Mouse (Mus musculus) bone marrow, adult 2 months (tissue): ENCODE results near the gene Hsd11b1. TPM values are rescaled to one million over a fixed set of nuclear protein-coding genes. Genes with fewer than 3 reads are reported as not detected.
A peak's percentile ranks its signal among the peaks of the same experiment; 100 is the strongest.
"Not testable (repeated sequence)": the region's sequence is repeated elsewhere in the genome, so short reads cannot be mapped to it uniquely, and the experiment has no call there.

Experiments used
- H3K27ac ChIP-seq: fragments of 200-500 bp; 2 replicates; pipeline ENCODE4 v1.5.1; 2012; ENCODE audit warnings: low read depth, mild to moderate bottlenecking, control low read depth, inconsistent platforms, low read length; ENCODE audit not compliant: control insufficient read depth, poor library complexity, insufficient read depth
- H3K4me1 ChIP-seq: fragments of 200-500 bp; 2 replicates; pipeline ENCODE4 v1.6.1; 2011; ENCODE audit warnings: low read length; ENCODE audit not compliant: control insufficient read depth, insufficient read depth
- H3K4me3 ChIP-seq: fragments of 200-500 bp; replicated peaks from 2 replicates; pipeline ENCODE3; 2011; ENCODE audit warnings: mild to moderate bottlenecking, low read depth, low read length, control low read depth; ENCODE audit not compliant: control insufficient read depth
- CTCF ChIP-seq: fragments of 200-500 bp; IDR thresholded peaks from 2 replicates; pipeline ENCODE4 v1.5.1; 2011; ENCODE audit warnings: low read length, control low read depth; ENCODE audit not compliant: control insufficient read depth, insufficient read depth
- POLR2A ChIP-seq: fragments of 200-500 bp; IDR thresholded peaks from 2 replicates; pipeline ENCODE4 v1.6.1; 2011; ENCODE audit warnings: low read depth, mild to moderate bottlenecking, control low read depth, low read length, borderline replicate concordance; ENCODE audit not compliant: control insufficient read depth
- WGBS: fragments of 180-500 bp; shearing (Covaris S2); methylation state at CpG from one replicate; pipeline ENCODE4 v1.1.7; 2018; 5-methylcytosine and 5-hydroxymethylcytosine counted together
- polyA plus RNA-seq: library from polyadenylated mRNA; stranded (reverse); fragments of >200 nt; gene quantifications from 2 replicates; pipeline ENCODE4 v1.2.4, GENCODE M21; 2011; ENCODE audit warnings: low replicate concordance; ENCODE audit not compliant: missing spikeins, insufficient read depth, insufficient read length

Hsd11b1 gene
- polyA plus RNA-seq, 1 experiment = 20.6 TPM

- Histone ChIP-seq H3K27ac (no peak overlapping the region), H3K4me1 (no peaks in the 10 kb centered on the region; the same call in none of the 2 replicates), H3K4me3 (no peak overlapping the region)
- TF ChIP-seq POLR2A = no peak
- no peak for TF ChIP-seq CTCF
- WGBS = 89% methylated on average over 3 of the region's 3 CpGs
These were observed 25.2 kb upstream of the Hsd11b1 start for GRCm38 (mm10) chr1:193289076-193289475.

- 78% methylated on average over 2 of the region's 2 CpGs for WGBS
- no peak for TF ChIP-seq POLR2A
- TF ChIP-seq CTCF = no peak
- Histone ChIP-seq H3K27ac (no peak overlapping the region), H3K4me3 (no peak overlapping the region), H3K4me1 (no peaks in the 10 kb centered on the region; the same call in 1 of the 2 replicates)
These were observed 23.7 kb upstream of the Hsd11b1 start for GRCm38 (mm10) chr1:193287578-193287977.

DNA sequence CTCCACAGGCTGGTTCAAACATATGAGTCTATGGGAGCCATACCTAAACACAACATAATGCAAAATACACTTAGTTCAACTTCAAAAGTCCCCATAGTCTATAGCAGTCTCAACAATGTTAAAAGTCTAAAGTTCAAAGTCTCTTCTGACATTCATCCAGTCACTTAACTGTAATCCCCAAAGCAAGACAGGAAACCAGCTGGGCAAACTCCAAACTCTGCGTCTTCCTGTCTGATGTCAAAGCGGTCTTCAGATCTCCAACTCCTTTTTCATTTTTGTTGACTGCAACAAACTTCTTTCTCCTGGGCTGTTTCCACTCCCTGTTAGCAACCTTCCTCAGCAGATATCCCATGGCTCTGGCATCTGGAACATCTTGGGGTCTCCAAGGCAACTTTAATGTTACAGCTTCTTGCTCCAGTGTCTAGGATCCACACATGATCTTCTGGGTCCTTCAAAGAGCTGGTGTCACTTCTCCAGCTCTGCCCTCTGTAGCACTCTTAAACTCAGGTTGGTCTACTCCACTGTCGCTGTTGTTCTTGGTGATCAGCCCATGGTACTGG lies 22.0 kb upstream of the Hsd11b1 start:
- 37% methylated on average over 3 of the region's 3 CpGs for WGBS
- H3K4me3 ChIP-seq, H3K27ac ChIP-seq, H3K4me1 ChIP-seq: not testable (repeated sequence)

GRCm38 (mm10) chr1:193284228-193284779 lies 20.4 kb upstream of the Hsd11b1 start:
- Histone ChIP-seq H3K4me1 (peaks cover 3% of the 10 kb centered on the region), H3K4me3 (no peak overlapping the region), H3K27ac (no peak overlapping the region)
- 74% methylated on average over 7 of the region's 7 CpGs for WGBS
- TF ChIP-seq CTCF = no peak
- TF ChIP-seq POLR2A = no peak

- H3K4me3 ChIP-seq = no peak overlapping the region
- H3K27ac ChIP-seq = no peak overlapping the region
- peaks cover 7% of the 10 kb centered on the region for H3K4me1 ChIP-seq
- TF ChIP-seq POLR2A (no peak), CTCF (no peak)
- 68% methylated on average over 2 of the region's 2 CpGs for WGBS
These were observed 17.5 kb upstream of the Hsd11b1 start for GRCm38 (mm10) chr1:193281344-193281743.

GRCm38 (mm10) chr1:193279492-193279891 lies 15.6 kb upstream of the Hsd11b1 start:
- WGBS = 30% methylated on average over 4 of the region's 4 CpGs
- Histone ChIP-seq H3K4me3 (no peak overlapping the region), H3K4me1 (peaks cover 9% of the 10 kb centered on the region), H3K27ac (peak overlapping the region; percentile 38; the same call in 1 of the 2 replicates)
- TF ChIP-seq POLR2A = no peak
- no peak for TF ChIP-seq CTCF

DNA sequence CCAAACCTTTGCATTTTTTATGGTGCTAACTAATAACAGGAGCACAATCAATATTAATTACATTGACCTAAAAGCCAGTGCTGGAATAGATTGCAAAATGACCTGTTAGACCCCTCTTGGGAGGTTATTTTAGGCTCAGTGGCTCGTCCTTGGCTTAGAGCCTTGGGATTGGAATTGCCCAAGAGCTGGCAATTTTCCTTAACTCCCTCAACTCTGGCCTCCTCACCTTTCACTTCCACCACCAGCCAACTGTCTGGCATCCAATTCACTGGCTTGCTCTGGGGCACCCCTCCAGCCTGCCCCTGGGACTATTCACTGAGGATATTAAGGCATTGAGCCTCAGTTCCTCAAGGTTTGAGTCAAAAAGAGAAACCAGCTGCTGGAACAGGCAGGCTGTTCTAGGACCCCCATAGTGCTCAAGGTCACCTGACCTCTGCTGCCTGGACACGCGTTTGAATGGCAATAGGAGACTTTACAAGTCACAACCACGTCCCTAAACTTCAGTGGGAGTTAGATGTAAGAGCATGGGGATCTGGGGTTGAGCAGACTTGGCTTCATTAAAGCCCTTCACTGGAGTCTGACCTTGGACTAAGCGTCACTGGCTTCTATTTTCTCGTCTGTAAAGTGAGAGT lies 14.7 kb upstream of the Hsd11b1 start:
- H3K27ac ChIP-seq = no peak overlapping the region
- TF ChIP-seq POLR2A = no peak
- no peak for TF ChIP-seq CTCF
- H3K4me1 ChIP-seq = peaks cover 9% of the 10 kb centered on the region
- 65% methylated on average over 6 of the region's 6 CpGs for WGBS
- H3K4me3 ChIP-seq = no peak overlapping the region

GRCm38 (mm10) chr1:193274407-193275071 lies 10.7 kb upstream of the Hsd11b1 start:
- 39% methylated on average over 8 of the region's 8 CpGs for WGBS
- TF ChIP-seq CTCF (no peak), POLR2A (no peak)
- Histone ChIP-seq H3K27ac (peak overlapping the region; percentile 70), H3K4me3 (peak overlapping the region; percentile 34), H3K4me1 (peaks cover 7% of the 10 kb centered on the region)
